Mouse (Mus musculus): ENCODE results near the gene Usp30. TPM values are rescaled to one million over a fixed set of nuclear protein-coding genes. Genes with fewer than 3 reads are reported as not detected.
A peak's percentile ranks its signal among the peaks of the same experiment; 100 is the strongest.

Gene Usp30
- polyA plus RNA-seq, 1 experiment from 2014 or later = 3.2 TPM

- Histone ChIP-seq H3K9ac (no peak overlapping the region), H3K27ac (replicated peaks) (no peak overlapping the region), H3K4me1 (replicated peaks) (no peaks in the 10 kb centered on the region), H3K36me3 (replicated peaks) (no peaks in the 10 kb centered on the region), H3K4me3 (replicated peaks) (no peak overlapping the region), H3K4me2 (no peak overlapping the region), H3K27me3 (no peaks in the 10 kb centered on the region), H3K9me3 (replicated peaks) (no peaks in the 10 kb centered on the region)
- no peak for ATAC-seq (ENCODE audit: insufficient read depth)
- WGBS (ENCODE audit: insufficient replicate concordance) = 33% methylated on average over 6 of the region's 6 CpGs
Observed at GRCm38 (mm10) chr5:114066601-114067000, 1.3 kb downstream of the Usp30 start.

GRCm38 (mm10) chr5:114067543-114067942 lies 2.3 kb downstream of the Usp30 start:
- Histone ChIP-seq H3K4me3 (replicated peaks) (no peak overlapping the region), H3K9me3 (replicated peaks) (no peaks in the 10 kb centered on the region)

GRCm38 (mm10) chr5:114067982-114068381 lies 2.7 kb downstream of the Usp30 start:
- no peaks in the 10 kb centered on the region for H3K4me1 ChIP-seq (replicated peaks)
- 48% methylated on average over 9 of the region's 9 CpGs for WGBS (ENCODE audit: insufficient replicate concordance)
- no peak for ATAC-seq (ENCODE audit: insufficient read depth)
- no peak overlapping the region for H3K27ac ChIP-seq (replicated peaks)
- H3K27me3 ChIP-seq = no peaks in the 10 kb centered on the region
- H3K9me3 ChIP-seq (replicated peaks) = no peaks in the 10 kb centered on the region
- H3K4me3 ChIP-seq (replicated peaks) = no peak overlapping the region
- no peak overlapping the region for H3K9ac ChIP-seq
- no peaks in the 10 kb centered on the region for H3K36me3 ChIP-seq (replicated peaks)
- no peak overlapping the region for H3K4me2 ChIP-seq

More at GRCm38 (mm10) chr5:114067543-114067942, 2.3 kb downstream of the Usp30 start:
- ATAC-seq (ENCODE audit: insufficient read depth) = no peak
- Histone ChIP-seq H3K4me1 (replicated peaks) (no peaks in the 10 kb centered on the region), H3K4me2 (no peak overlapping the region), H3K9ac (no peak overlapping the region), H3K27me3 (no peaks in the 10 kb centered on the region), H3K27ac (replicated peaks) (no peak overlapping the region), H3K36me3 (replicated peaks) (no peaks in the 10 kb centered on the region)
- 67% methylated on average over 9 of the region's 9 CpGs for WGBS (ENCODE audit: insufficient replicate concordance)

- no peaks in the 10 kb centered on the region for H3K27me3 ChIP-seq
- no peak overlapping the region for H3K4me2 ChIP-seq
- H3K4me3 ChIP-seq (replicated peaks) = no peak overlapping the region
- WGBS (ENCODE audit: insufficient replicate concordance) = 74% methylated on average over 4 of the region's 4 CpGs
- H3K9ac ChIP-seq = no peak overlapping the region
- no peaks in the 10 kb centered on the region for H3K9me3 ChIP-seq (replicated peaks)
- no peaks in the 10 kb centered on the region for H3K4me1 ChIP-seq (replicated peaks)
- no peak for ATAC-seq (ENCODE audit: insufficient read depth)
- H3K36me3 ChIP-seq (replicated peaks) = no peaks in the 10 kb centered on the region
- no peak overlapping the region for H3K27ac ChIP-seq (replicated peaks)
Observed at GRCm38 (mm10) chr5:114070858-114071257, 5.6 kb downstream of the Usp30 start.

- H3K27ac ChIP-seq (replicated peaks) = no peak overlapping the region
- no peak for ATAC-seq (ENCODE audit: insufficient read depth)
- WGBS (ENCODE audit: insufficient replicate concordance) = 40% methylated on average over 2 of the region's 2 CpGs
- H3K27me3 ChIP-seq = no peaks in the 10 kb centered on the region
- H3K9me3 ChIP-seq (replicated peaks) = no peaks in the 10 kb centered on the region
- H3K4me2 ChIP-seq = no peak overlapping the region
- no peaks in the 10 kb centered on the region for H3K36me3 ChIP-seq (replicated peaks)
- H3K4me1 ChIP-seq (replicated peaks) = no peaks in the 10 kb centered on the region
- no peak overlapping the region for H3K4me3 ChIP-seq (replicated peaks)
- no peak overlapping the region for H3K9ac ChIP-seq
Observed at GRCm38 (mm10) chr5:114072262-114072661, 7.0 kb downstream of the Usp30 start.

- no peak overlapping the region for H3K27ac ChIP-seq (replicated peaks)
- no peaks in the 10 kb centered on the region for H3K4me1 ChIP-seq (replicated peaks)
- no peak overlapping the region for H3K4me3 ChIP-seq (replicated peaks)
- no peaks in the 10 kb centered on the region for H3K9me3 ChIP-seq (replicated peaks)
- no peaks in the 10 kb centered on the region for H3K36me3 ChIP-seq (replicated peaks)
- no peak overlapping the region for H3K4me2 ChIP-seq
- ATAC-seq (ENCODE audit: insufficient read depth) = no peak
- H3K9ac ChIP-seq = no peak overlapping the region
- no peaks in the 10 kb centered on the region for H3K27me3 ChIP-seq
- WGBS (ENCODE audit: insufficient replicate concordance) = 66% methylated on average over 8 of the region's 8 CpGs
Observed at GRCm38 (mm10) chr5:114077009-114077408, 11.7 kb downstream of the Usp30 start.

GRCm38 (mm10) chr5:114085501-114085900 lies 20.2 kb downstream of the Usp30 start:
- H3K36me3 ChIP-seq (replicated peaks) = no peaks in the 10 kb centered on the region
- WGBS (ENCODE audit: insufficient replicate concordance) = 66% methylated on average over 14 of the region's 14 CpGs

GRCm38 (mm10) chr5:114087875-114088480 lies 22.7 kb downstream of the Usp30 start:
- Histone ChIP-seq H3K27ac (replicated peaks) (no peak overlapping the region), H3K27me3 (peaks cover 19% of the 10 kb centered on the region), H3K4me3 (replicated peaks) (no peak overlapping the region), H3K9me3 (replicated peaks) (no peaks in the 10 kb centered on the region), H3K4me1 (replicated peaks) (no peaks in the 10 kb centered on the region), H3K36me3 (replicated peaks) (no peaks in the 10 kb centered on the region), H3K4me2 (no peak overlapping the region), H3K9ac (no peak overlapping the region)
- 47% methylated on average over 12 of the region's 12 CpGs for WGBS (ENCODE audit: insufficient replicate concordance)
- no peak for ATAC-seq (ENCODE audit: insufficient read depth)

More at GRCm38 (mm10) chr5:114085501-114085900, 20.2 kb downstream of the Usp30 start:
- no peak for ATAC-seq (ENCODE audit: insufficient read depth)
- H3K9ac ChIP-seq = no peak overlapping the region
- peaks cover 2% of the 10 kb centered on the region for H3K27me3 ChIP-seq
- no peak overlapping the region for H3K27ac ChIP-seq (replicated peaks)
- no peaks in the 10 kb centered on the region for H3K4me1 ChIP-seq (replicated peaks)
- no peak overlapping the region for H3K4me2 ChIP-seq
- H3K9me3 ChIP-seq (replicated peaks) = no peaks in the 10 kb centered on the region
- no peak overlapping the region for H3K4me3 ChIP-seq (replicated peaks)

- Histone ChIP-seq H3K9ac (no peak overlapping the region), H3K4me1 (replicated peaks) (no peaks in the 10 kb centered on the region), H3K27ac (replicated peaks) (no peak overlapping the region), H3K9me3 (replicated peaks) (no peaks in the 10 kb centered on the region), H3K4me3 (replicated peaks) (no peak overlapping the region), H3K36me3 (replicated peaks) (no peaks in the 10 kb centered on the region), H3K4me2 (no peak overlapping the region), H3K27me3 (peaks cover 19% of the 10 kb centered on the region)
- WGBS (ENCODE audit: insufficient replicate concordance) = 22% methylated on average over 7 of the region's 7 CpGs
- no peak for ATAC-seq (ENCODE audit: insufficient read depth)
Observed at GRCm38 (mm10) chr5:114090421-114091013, 25.3 kb downstream of the Usp30 start.

GRCm38 (mm10) chr5:114091057-114091807 lies 26.0 kb downstream of the Usp30 start, which contains the start of gene Svop:
Svop (minus strand) TSS chr5:114091570.
- no peak within 1 kb of the TSS for H3K4me3 ChIP-seq (replicated peaks)
- H3K36me3 ChIP-seq (replicated peaks) = no peaks in the 10 kb centered on the region
- 4% methylated on average over 40 of the region's 40 CpGs for whole genome bisulfite sequencing (ENCODE audit: insufficient replicate concordance)
- H3K4me2 ChIP-seq = no peak within 1 kb of the TSS; the same call in 1 of the 2 replicates
- no peak for ATAC-seq (ENCODE audit: insufficient read depth)
- no peaks in the 10 kb centered on the region for H3K9me3 ChIP-seq (replicated peaks)
- no peaks in the 10 kb centered on the region for H3K4me1 ChIP-seq (replicated peaks)
- no peak within 1 kb of the TSS for H3K27ac ChIP-seq (replicated peaks)
- peaks cover 19% of the 10 kb centered on the region for H3K27me3 ChIP-seq
- no peak within 1 kb of the TSS for H3K9ac ChIP-seq

- ATAC-seq (ENCODE audit: insufficient read depth) = peak; percentile 74
- Histone ChIP-seq H3K4me3 (replicated peaks) (peak overlapping the region; percentile 73), H3K27ac (replicated peaks) (no peak overlapping the region), H3K4me2 (peak overlapping the region; percentile 83), H3K9ac (peak overlapping the region; percentile 73), H3K4me1 (replicated peaks) (peaks cover 19% of the 10 kb centered on the region), H3K9me3 (replicated peaks) (no peaks in the 10 kb centered on the region), H3K36me3 (replicated peaks) (0 out of 2 replicates have a peak, but pooled peaks cover 3% of the 10 kb centered on the region), H3K27me3 (peaks cover 18% of the 10 kb centered on the region; the same call in 1 of the 2 replicates)
- WGBS (ENCODE audit: insufficient replicate concordance) = 8% methylated on average over 37 of the region's 37 CpGs
Observed at GRCm38 (mm10) chr5:114099709-114100389, 34.6 kb downstream of the Usp30 start.

All from liver, embryonic 15.5 days (tissue).